Mouse (Mus musculus) heart, adult 2 months (tissue): Measurements from ENCODE around the gene Phf12. TPM values are rescaled to one million over a fixed set of nuclear protein-coding genes. Genes with fewer than 3 reads are reported as not detected.

Experiments used
- DNase-seq, 2 experiments: peaks; one replicate each; pipeline ENCODE4 v3.0.0; 2021
- H3K27ac ChIP-seq: fragments of 200-600 bp; 2 replicates; pipeline ENCODE4 v1.8.1; 2022
- H3K27me3 ChIP-seq: fragments of 200-500 bp; 2 replicates; pipeline ENCODE4 v1.6.1; 2012; ENCODE audit warnings: mild to moderate bottlenecking, low read length, inconsistent platforms, mixed read lengths; ENCODE audit not compliant: control insufficient read depth, insufficient read depth
- H3K36me3 ChIP-seq: fragments of 200-500 bp; 2 replicates; pipeline ENCODE4 v1.6.1; 2012; ENCODE audit warnings: low read length, inconsistent platforms; ENCODE audit not compliant: control insufficient read depth, insufficient read depth
- H3K4me1 ChIP-seq: fragments of 200-500 bp; 2 replicates; pipeline ENCODE4 v1.6.1; 2011; ENCODE audit warnings: low read length; ENCODE audit not compliant: control insufficient read depth, insufficient read depth
- H3K4me3 ChIP-seq: fragments of 200-600 bp; 2 replicates; pipeline ENCODE4 v1.8.1; 2022
- H3K79me2 ChIP-seq: fragments of 200-500 bp; replicated peaks from 2 replicates; pipeline ENCODE4 v1.6.1; 2012; ENCODE audit warnings: mild to moderate bottlenecking, inconsistent platforms, low read length, moderate library complexity, mixed read lengths; ENCODE audit not compliant: control insufficient read depth, insufficient read depth
- H3K9ac ChIP-seq: fragments of 200-500 bp; 2 replicates; pipeline ENCODE4 v1.6.1; 2012; ENCODE audit warnings: low read depth, mild to moderate bottlenecking, control low read depth, inconsistent platforms, low read length, mixed read lengths
- CTCF ChIP-seq: fragments of 200-600 bp; IDR thresholded peaks from 2 replicates; pipeline ENCODE4 v1.8.1; 2022; ENCODE audit warnings: antibody characterized with exemption, mild to moderate bottlenecking, moderate library complexity
- EP300 ChIP-seq: fragments of 200-500 bp; IDR thresholded peaks from 2 replicates; pipeline ENCODE4 v1.6.1; 2011; ENCODE audit warnings: low read depth, low read length, control low read depth; ENCODE audit not compliant: insufficient read depth
- POLR2A ChIP-seq: fragments of 200-500 bp; IDR thresholded peaks from 2 replicates; pipeline ENCODE4 v1.6.1; 2011; ENCODE audit warnings: mild to moderate bottlenecking, low read depth, low read length, control low read depth; ENCODE audit not compliant: insufficient read depth
- WGBS: fragments of 180-500 bp; shearing (Covaris S2); methylation state at CpG from one replicate; pipeline ENCODE4 v1.1.7; 2018; 5-methylcytosine and 5-hydroxymethylcytosine counted together
- intact Hi-C: fragments of 180-260 bp; cut with DNase I; formaldehyde crosslinking; loops from one replicate; pipeline ENCODE4 v1.15.1; 2025
- polyA plus RNA-seq: library from polyadenylated mRNA; depleted of rRNA; stranded (reverse); fragments of >200 nt; gene quantifications from 2 replicates; pipeline ENCODE4 v1.2.3, GENCODE M21; 2012
- total RNA-seq, 2 experiments: library from RNA; stranded (reverse); gene quantifications; 2 replicates each; pipeline ENCODE4 v1.2.3; 2021

The Phf12 gene
- total and polyA plus RNA-seq, 3 experiments: 22.3 to 30.5 (median 23.6) TPM

GRCm38 (mm10) chr11:77974325-77974724, 8.2 kb upstream of the Phf12 start:
- Histone ChIP-seq H3K4me3 (peak overlapping the region; percentile 22; the same call in 1 of the 2 replicates), H3K9ac (no peak overlapping the region), H3K36me3 (no peaks in the 10 kb centered on the region), H3K79me2 (no peaks in the 10 kb centered on the region), H3K4me1 (peaks cover 4% of the 10 kb centered on the region), H3K27me3 (0 out of 2 replicates have a peak, but pooled peaks cover 2% of the 10 kb centered on the region), H3K27ac (peak overlapping the region; percentile 68; the same call in 1 of the 2 replicates)
- TF ChIP-seq POLR2A (no peak), CTCF (no peak), EP300 (no peak)
- 30% methylated on average over 15 of the region's 15 CpGs for WGBS
- no peak for DNase-seq
- intact Hi-C loops: no loop called here

DNA sequence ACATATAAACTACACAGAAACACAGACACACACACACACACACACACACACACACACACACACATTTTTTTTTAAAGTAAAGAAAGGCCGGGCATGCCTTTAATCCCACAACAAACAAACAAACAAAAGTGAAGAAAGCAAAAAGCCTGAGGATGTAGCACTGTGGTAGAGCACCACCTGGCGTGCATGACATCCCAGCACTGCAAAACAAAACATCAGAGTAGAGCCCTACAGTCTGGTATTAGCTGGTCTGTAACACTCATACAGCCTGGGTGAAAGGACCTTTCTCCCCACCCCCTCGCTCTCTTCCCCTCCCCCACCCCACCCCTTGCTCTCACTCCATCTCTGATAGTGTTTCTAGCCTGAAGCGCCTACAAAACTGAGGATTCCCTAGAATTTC, 6.7 kb upstream of the Phf12 start:
- no peak for DNase-seq
- TF ChIP-seq EP300: no peak
- no peak for TF ChIP-seq CTCF
- TF ChIP-seq POLR2A: no peak
- Histone ChIP-seq H3K27ac (no peak overlapping the region), H3K79me2 (no peaks in the 10 kb centered on the region), H3K4me3 (no peak overlapping the region), H3K27me3 (0 out of 2 replicates have a peak, but pooled peaks cover 2% of the 10 kb centered on the region), H3K9ac (no peak overlapping the region), H3K4me1 (peaks cover 4% of the 10 kb centered on the region), H3K36me3 (no peaks in the 10 kb centered on the region)
- intact Hi-C loops: no loop called here
- WGBS: 36% methylated on average over 4 of the region's 4 CpGs

GRCm38 (mm10) chr11:77978161-77978560, 4.4 kb upstream of the Phf12 start:
- no peak overlapping the region for H3K27ac ChIP-seq
- TF ChIP-seq CTCF (no peak), POLR2A (no peak), EP300 (no peak)
- no peaks in the 10 kb centered on the region for H3K36me3 ChIP-seq
- no peaks in the 10 kb centered on the region for H3K79me2 ChIP-seq
- intact Hi-C loops: no loop called here
- WGBS: 76% methylated on average over 6 of the region's 6 CpGs
- no peak for DNase-seq
- peaks cover 4% of the 10 kb centered on the region; the same call in 1 of the 2 replicates for H3K4me1 ChIP-seq
- 0 out of 2 replicates have a peak, but pooled peaks cover 2% of the 10 kb centered on the region for H3K27me3 ChIP-seq
- no peak overlapping the region for H3K4me3 ChIP-seq
- no peak overlapping the region for H3K9ac ChIP-seq

- peaks cover 1% of the 10 kb centered on the region; the same call in 1 of the 2 replicates for H3K4me1 ChIP-seq
- TF ChIP-seq EP300 (no peak), CTCF (no peak), POLR2A (no peak)
- 0 out of 2 replicates have a peak, but pooled peaks cover 2% of the 10 kb centered on the region for H3K27me3 ChIP-seq
- no peak overlapping the region for H3K27ac ChIP-seq
- 74% methylated on average over 8 of the region's 8 CpGs for WGBS
- no peak overlapping the region for H3K9ac ChIP-seq
- no peak for DNase-seq
- no peak overlapping the region for H3K4me3 ChIP-seq
- H3K36me3 ChIP-seq: no peaks in the 10 kb centered on the region
- intact Hi-C loops: no loop called here
- no peaks in the 10 kb centered on the region for H3K79me2 ChIP-seq
These were observed 3.2 kb upstream of the Phf12 start for GRCm38 (mm10) chr11:77979221-77979809.

DNA sequence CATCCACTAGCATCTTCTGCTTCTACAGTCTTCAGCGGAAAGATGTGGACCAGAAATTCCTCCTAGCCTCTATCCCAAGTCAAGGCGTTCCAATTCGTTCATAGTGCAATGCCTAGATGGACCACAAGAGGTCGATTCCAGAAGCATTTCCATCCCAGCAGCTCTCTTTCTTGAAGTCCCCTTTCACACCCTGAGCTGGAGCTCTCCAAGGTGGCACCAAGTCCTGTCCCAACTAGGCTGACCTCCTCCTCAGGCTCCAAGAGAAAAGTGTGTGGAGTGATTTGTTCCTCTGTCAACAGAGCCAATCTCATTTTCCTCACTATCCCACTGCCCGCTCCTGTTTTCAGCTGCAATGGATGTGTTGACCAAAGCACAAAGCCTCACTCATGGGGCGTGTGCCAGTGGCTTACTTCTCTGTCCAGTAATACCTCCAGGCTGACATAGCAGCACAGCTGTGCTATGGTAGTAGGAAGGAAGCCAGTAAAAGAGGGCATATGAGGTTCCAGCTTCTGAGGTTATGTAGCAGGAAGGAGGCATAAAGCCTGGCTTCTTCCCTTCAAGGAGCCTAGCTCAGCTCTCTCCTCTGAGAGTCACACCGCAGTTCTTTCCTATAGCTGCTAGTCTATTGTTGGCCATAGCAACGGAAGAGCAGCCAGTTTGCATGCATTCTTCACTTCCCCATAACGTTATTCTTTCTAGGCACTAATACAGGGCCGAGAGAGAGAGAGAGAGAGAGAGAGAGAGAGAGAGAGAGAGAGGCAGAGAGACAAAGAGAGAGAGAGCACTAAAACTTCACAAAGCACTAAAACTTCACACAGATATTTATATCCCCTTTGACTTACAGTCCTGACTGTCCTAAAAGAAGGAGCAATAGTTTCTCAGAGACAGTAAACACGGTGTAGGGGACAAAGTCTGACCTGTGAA, 2.0 kb upstream of the Phf12 start:
- Histone ChIP-seq H3K79me2 (no peaks in the 10 kb centered on the region), H3K4me3 (no peak overlapping the region)

More for the DNA sequence above, 2.0 kb upstream of the Phf12 start:
- intact Hi-C loops: no loop called here
- Histone ChIP-seq H3K9ac (no peak overlapping the region), H3K27me3 (no peaks in the 10 kb centered on the region), H3K4me1 (peaks cover 1% of the 10 kb centered on the region; the same call in 1 of the 2 replicates), H3K27ac (no peak overlapping the region; the same call in 1 of the 2 replicates), H3K36me3 (0 out of 2 replicates have a peak, but pooled peaks cover 3% of the 10 kb centered on the region)
- TF ChIP-seq CTCF: peak; percentile 82
- no peak for TF ChIP-seq POLR2A
- no peak for TF ChIP-seq EP300
- DNase-seq: peak; percentile 38 to 44
- WGBS: 28% methylated on average over 11 of the region's 11 CpGs
